Mouse (Mus musculus) bone marrow macrophage, adult 2 months (primary cell): ENCODE measurements around the gene Rd3l. TPM values are rescaled to one million over a fixed set of nuclear protein-coding genes. Genes with fewer than 3 reads are reported as not detected.
A peak's percentile ranks its signal among the peaks of the same experiment; 100 is the strongest.

ENCODE experiments used
- H3K27ac ChIP-seq: 2 replicates; pipeline ENCODE4 v1.5.1; 2012; ENCODE audit warnings: low read depth, low read length; ENCODE audit not compliant: insufficient read depth
- H3K4me1 ChIP-seq: 2 replicates; pipeline ENCODE4 v1.6.1; 2012; ENCODE audit warnings: low read length; ENCODE audit not compliant: control insufficient read depth, insufficient read depth
- H3K4me3 ChIP-seq: 2 replicates; pipeline ENCODE4 v1.5.1; 2012; ENCODE audit warnings: mild to moderate bottlenecking, low read length, moderate library complexity; ENCODE audit not compliant: insufficient read depth
- CTCF ChIP-seq: IDR thresholded peaks from 2 replicates; pipeline ENCODE4 v1.5.1; 2012; ENCODE audit warnings: low read depth, mild to moderate bottlenecking, low read length, moderate library complexity
- POLR2A ChIP-seq: IDR thresholded peaks from 2 replicates; pipeline ENCODE4 v1.6.1; 2012; ENCODE audit warnings: mild to moderate bottlenecking, low read depth, low read length, borderline replicate concordance
- polyA plus RNA-seq: library from polyadenylated mRNA; stranded (reverse); fragments of >200 nt; gene quantifications from 2 replicates; pipeline ENCODE4 v1.2.4, GENCODE M21; 2012; ENCODE audit not compliant: missing spikeins, insufficient read depth, insufficient read length

Rd3l gene
- polyA plus RNA-seq, 1 experiment = not detected

- Histone ChIP-seq H3K4me3 (no peak overlapping the region), H3K27ac (no peak overlapping the region), H3K4me1 (0 out of 2 replicates have a peak, but pooled peaks cover 6% of the 10 kb centered on the region)
- no peak for TF ChIP-seq POLR2A
- TF ChIP-seq CTCF = no peak
These were observed 11.0 kb downstream of the Rd3l start for GRCm38 (mm10) chr12:111970085-111970484.

GRCm38 (mm10) chr12:111966683-111967173, 14.4 kb downstream of the Rd3l start, which contains the start of gene Atp5mpl:
Gene Atp5mpl (minus strand): TSS chr12:111966977.
- peak within 1 kb of the TSS; percentile 97 for H3K4me3 ChIP-seq
- 0 out of 2 replicates have a peak, but pooled peaks cover 6% of the 10 kb centered on the region for H3K4me1 ChIP-seq
- peak within 1 kb of the TSS; percentile 84 for H3K27ac ChIP-seq
- TF ChIP-seq CTCF (peak; percentile 49), POLR2A (no peak)

GRCm38 (mm10) chr12:111963339-111963738, 17.8 kb downstream of the Rd3l start:
- TF ChIP-seq POLR2A (no peak), CTCF (no peak)
- Histone ChIP-seq H3K4me3 (no peak overlapping the region), H3K27ac (no peak overlapping the region), H3K4me1 (peaks cover 9% of the 10 kb centered on the region)

- TF ChIP-seq CTCF = peak; percentile 79
- TF ChIP-seq POLR2A = no peak
- peaks cover 11% of the 10 kb centered on the region for H3K4me1 ChIP-seq
- peak overlapping the region; percentile 53 for H3K27ac ChIP-seq
- H3K4me3 ChIP-seq = no peak overlapping the region
These were observed 22.8 kb downstream of the Rd3l start for GRCm38 (mm10) chr12:111958101-111958865.

GRCm38 (mm10) chr12:111956173-111956572, 24.9 kb downstream of the Rd3l start:
- Histone ChIP-seq H3K4me1 (peaks cover 11% of the 10 kb centered on the region), H3K4me3 (no peak overlapping the region), H3K27ac (no peak overlapping the region)
- TF ChIP-seq POLR2A (no peak), CTCF (no peak)

- TF ChIP-seq POLR2A (no peak), CTCF (no peak)
- Histone ChIP-seq H3K27ac (no peak overlapping the region), H3K4me1 (no peaks in the 10 kb centered on the region), H3K4me3 (no peak overlapping the region)
These were observed 29.4 kb downstream of the Rd3l start for GRCm38 (mm10) chr12:111951701-111952100.

GRCm38 (mm10) chr12:111950486-111950885, 30.6 kb downstream of the Rd3l start:
- Histone ChIP-seq H3K4me3 (no peak overlapping the region), H3K27ac (no peak overlapping the region), H3K4me1 (peaks cover 5% of the 10 kb centered on the region)
- TF ChIP-seq POLR2A (no peak), CTCF (no peak)

- Histone ChIP-seq H3K27ac (peak overlapping the region; percentile 38), H3K4me3 (0 out of 2 replicates have a peak overlapping the region, but pooled peaks have one; percentile 1), H3K4me1 (peaks cover 20% of the 10 kb centered on the region)
- no peak for TF ChIP-seq POLR2A
- peak; percentile 46 for TF ChIP-seq CTCF
These were observed 34.4 kb downstream of the Rd3l start for GRCm38 (mm10) chr12:111946716-111947115.

- H3K4me1 ChIP-seq = peaks cover 20% of the 10 kb centered on the region
- H3K4me3 ChIP-seq = 0 out of 2 replicates have a peak overlapping the region, but pooled peaks have one; percentile 1
- H3K27ac ChIP-seq = peak overlapping the region; percentile 38
These were observed 35.1 kb downstream of the Rd3l start for GRCm38 (mm10) chr12:111945765-111946655.

GRCm38 (mm10) chr12:111945115-111945514, 36.0 kb downstream of the Rd3l start:
- no peak overlapping the region for H3K4me3 ChIP-seq
- TF ChIP-seq POLR2A = no peak
- no peak for TF ChIP-seq CTCF
- peaks cover 20% of the 10 kb centered on the region for H3K4me1 ChIP-seq
- peak overlapping the region; percentile 62; the same call in 1 of the 2 replicates for H3K27ac ChIP-seq

GRCm38 (mm10) chr12:111944065-111944987, 36.8 kb downstream of the Rd3l start:
- Histone ChIP-seq H3K4me3 (peak overlapping the region; percentile 42), H3K4me1 (peaks cover 20% of the 10 kb centered on the region)

More at GRCm38 (mm10) chr12:111944065-111944987, 36.8 kb downstream of the Rd3l start:
- H3K27ac ChIP-seq = peak overlapping the region; percentile 62
